Mouse (Mus musculus): ENCODE results near the gene Adpgk.
A peak's percentile ranks its signal among the peaks of the same experiment; 100 is the strongest.

The Adpgk gene

DNA sequence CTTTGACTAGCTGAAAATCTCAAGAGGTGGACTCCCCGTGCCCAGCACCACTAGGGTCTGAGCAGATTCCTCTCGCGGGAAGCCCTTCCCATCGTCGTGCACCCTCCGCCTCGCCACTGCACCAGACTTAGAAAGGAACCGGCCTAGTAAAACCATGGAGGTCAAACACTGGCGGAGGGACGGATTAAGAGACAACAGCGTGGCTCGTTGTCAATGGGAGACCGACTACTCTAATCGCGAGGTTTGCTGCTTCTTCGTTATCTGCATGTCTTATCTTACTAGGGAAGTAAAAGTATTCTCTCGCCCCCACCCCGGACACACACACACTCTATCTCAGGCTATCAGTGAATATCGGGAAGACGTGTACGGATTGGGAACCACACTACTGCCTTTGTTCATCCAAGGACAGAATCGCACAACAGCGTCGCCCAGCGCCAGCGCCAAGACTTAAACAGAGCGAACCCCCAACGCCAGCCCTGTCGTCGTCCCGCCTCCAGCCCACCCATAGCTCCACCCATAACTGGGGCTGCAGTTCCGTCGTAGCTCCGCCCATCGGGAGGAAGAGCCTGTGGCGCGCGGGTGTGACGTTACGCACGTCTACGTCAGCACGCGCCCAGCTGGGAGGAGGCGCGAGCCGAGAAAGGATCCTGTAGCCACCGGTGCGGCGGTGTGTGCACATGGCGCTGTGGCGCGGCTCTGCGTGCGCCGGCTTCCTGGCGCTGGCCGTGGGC is at the start of gene Adpgk:
Adpgk (plus strand) TSS at position 602 of the 731 bp plus-strand sequence.
- peak; percentile 96 for ATAC-seq (ENCODE audit: low TSS enrichment)

DNA sequence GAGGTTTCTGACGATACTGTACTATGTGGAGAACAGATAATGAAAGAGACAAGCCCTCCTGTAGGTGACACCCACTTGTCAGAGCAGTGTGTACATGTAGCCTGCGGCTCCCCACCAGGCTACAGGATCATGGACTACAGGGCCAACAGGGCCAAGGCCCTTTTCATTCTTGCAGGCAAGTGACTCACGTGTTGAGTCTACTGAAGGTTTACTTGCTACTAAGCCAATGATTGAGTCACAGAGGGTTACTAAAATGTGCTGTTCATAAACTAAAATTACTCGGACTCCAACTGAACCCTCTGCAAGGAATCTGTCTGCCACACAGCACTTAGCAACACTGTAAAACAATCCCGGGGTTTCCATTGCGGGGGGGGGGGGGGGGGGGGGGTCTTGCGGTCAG is 46.2 kb upstream of the Adpgk start:
- ATAC-seq (ENCODE audit: low TSS enrichment): no peak

DNA sequence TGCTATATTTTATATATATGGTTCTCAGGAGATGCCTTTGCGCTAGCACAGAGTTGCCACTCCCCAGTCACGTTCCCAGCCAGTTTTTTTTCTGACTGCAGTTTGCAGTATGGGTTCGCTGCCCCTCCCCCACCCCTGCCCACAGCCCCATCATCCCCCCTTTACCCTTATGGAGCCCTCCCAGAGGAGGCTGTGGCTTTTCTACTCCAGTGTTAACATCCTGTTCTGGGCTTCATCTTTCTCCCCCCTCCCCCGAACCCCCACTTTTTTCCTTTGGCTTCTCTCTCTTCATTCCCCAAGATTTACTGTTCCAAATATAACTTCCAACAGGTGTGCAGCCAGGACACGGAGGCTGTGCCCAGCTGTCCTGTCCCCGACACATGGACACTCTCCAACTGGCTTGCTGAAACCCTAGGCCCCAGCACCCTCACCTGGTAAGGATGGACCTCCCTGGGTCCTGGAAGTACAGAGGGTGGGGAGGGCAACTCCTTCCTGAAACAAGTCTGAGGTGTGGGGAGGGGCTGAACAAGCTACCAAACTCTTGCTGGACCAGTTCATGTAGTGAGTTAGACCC is 44.8 kb upstream of the Adpgk start:
- ATAC-seq (ENCODE audit: low TSS enrichment): no peak

DNA sequence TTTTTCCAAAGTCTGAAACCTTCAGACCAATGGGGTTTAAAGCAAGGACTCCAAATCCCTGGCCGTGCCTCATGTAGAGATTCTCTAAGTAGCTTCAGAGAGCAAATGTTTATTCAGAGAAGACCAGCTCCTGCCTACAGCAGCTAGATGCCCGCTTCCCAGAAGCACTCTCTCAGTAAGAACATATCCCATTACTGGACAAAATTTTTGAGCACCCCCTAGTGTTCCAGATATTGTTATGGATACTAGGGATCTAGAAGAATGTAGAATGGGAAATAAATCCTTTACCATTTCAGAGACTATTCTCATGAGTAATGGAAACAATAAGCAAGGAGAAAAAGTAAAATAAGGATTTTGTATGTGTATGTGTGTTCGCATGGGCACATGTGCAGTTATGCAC is 42.0 kb upstream of the Adpgk start:
- ATAC-seq (ENCODE audit: low TSS enrichment): peak; percentile 84; the same call in 1 of the 2 replicates

DNA sequence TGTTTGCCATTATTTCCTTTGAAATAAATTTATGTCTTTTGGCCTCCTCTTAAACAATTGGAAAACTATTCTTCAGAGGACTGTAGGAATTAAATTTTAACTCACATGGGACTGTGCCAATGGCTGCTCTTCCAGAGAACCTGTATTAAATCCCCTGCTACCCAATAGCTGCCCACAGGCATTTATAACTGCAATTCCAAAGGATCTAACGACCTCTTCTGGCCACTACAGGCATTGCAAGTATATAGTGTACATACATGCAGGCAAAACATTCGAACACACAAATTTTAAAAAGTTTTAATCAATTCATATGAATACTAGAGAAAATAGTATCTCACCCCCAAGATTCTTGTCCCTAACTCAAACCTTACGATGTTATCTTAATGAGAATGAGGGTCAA is 41.1 kb upstream of the Adpgk start:
- ATAC-seq (ENCODE audit: low TSS enrichment): no peak

DNA sequence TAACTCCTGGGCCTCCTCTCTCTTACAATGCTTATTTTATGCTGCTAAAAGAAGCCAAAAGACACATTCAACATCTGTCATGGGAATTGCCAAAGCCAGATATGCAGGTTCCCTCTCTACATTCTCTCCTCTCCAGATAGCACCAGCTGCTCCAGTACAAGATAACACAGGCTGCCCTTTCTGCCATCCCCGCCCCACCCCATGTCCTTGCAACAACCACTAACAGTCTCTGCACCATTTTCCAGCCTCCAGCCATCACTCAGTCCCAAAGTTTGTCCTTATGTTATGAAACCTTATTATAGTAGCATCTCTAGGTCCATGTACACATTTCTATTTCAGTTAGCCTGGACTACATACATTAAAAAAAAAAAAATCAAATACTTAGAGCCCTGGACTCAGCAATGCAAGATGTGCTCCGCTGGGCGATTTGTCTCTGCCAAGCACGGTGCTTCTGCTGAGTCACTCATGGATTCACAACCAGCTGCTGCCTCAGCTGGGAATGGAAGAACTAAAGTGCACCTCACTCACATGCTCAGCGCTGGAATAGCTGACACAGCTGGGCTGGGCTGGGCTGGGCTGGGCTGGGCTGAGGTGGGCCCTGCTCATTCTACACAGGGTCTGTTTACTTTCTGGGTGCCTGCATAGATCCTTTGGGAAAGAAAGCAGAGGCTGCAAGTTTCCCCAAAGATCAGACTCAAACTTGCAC is 36.5 kb upstream of the Adpgk start:
- peak; percentile 83 for ATAC-seq (ENCODE audit: low TSS enrichment)

DNA sequence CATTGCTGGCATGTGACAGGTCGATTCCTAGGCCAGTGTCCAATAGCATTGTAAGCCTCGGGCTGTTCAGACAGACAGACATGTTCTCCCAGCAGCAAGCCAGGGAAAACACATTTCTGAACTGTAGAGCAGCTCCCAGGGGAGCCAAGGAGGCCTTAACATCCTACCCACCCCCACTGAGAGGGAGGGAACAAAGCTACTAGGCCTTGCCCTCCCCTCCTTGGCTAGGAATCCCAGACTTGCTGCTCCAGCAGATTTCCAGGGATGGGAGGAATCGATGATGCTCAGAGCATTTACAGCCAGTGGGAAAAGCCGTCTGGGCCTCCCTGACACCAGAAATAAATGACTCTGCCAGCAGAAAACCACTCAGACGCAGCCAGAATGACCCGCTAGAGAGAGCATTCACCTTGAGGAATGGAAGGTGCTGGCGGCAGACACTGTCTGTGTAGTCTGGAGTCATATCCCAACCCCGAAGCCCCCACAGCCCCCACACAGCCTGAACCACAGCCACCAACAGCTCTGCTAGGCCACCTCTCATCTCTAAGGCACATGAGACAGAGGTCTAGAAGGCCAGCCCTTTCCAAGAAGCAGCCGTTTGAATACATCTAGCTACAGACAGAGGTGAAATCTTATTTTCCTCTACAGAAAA is 31.4 kb upstream of the Adpgk start:
- ATAC-seq (ENCODE audit: low TSS enrichment): no peak

DNA sequence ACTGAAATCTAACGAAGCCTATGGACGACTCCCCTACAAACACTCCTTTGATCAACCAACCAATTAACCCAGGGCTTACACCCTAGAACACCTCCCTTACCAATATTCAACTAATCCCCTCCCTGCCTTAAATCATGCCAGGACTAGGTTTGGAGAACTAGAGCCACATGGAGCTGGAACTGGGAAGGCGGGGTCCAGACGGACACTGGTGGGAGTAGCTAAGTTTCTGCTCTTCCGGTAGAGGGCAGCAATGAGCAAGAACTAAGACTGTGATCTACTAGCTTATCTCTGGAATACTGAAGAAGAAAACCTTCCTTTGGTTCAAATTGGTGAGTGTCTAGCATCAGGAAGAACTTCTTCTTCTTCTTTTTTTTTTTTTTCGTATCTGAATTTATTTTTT is 25.0 kb upstream of the Adpgk start:
- ATAC-seq (ENCODE audit: low TSS enrichment): no peak

DNA sequence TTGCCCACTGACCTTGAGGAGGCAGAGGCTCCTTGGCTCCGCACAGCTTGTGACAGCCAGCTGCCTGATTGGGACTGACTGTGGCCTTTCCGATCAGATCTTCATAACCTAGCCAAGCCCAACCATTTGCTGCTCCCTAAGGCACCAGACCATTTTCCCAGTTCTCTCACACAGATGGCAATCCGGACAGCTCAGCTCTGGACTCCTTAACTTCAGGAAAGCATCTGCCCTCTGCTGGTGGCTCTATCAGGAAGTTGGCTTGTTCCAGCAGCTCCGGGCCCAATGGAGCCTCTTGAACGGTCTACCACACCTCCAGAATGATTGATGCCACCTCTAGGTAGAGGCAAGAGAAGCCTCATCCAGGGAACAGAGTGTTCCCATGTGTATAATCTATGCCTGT is 21.6 kb upstream of the Adpgk start:
- ATAC-seq (ENCODE audit: low TSS enrichment): peak; percentile 88

DNA sequence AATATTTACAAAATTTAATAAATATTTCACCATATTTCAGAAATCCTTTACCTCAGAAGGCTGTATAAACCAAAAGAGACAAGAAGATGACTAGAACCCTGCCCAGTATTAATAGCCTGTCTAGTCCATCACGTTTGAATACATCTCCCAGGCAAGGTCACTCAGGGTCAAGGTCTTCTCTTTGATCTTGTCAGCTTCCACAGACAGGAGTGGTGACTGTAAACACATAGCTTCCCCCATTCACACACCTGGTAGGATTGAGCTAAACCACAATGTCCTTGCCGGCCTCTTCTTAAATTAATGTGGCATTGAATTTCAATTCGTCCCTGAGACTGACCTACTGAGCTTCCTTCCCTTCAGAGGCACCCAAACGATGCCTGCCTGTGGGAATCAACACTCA is 20.3 kb upstream of the Adpgk start:
- no peak for ATAC-seq (ENCODE audit: low TSS enrichment)

DNA sequence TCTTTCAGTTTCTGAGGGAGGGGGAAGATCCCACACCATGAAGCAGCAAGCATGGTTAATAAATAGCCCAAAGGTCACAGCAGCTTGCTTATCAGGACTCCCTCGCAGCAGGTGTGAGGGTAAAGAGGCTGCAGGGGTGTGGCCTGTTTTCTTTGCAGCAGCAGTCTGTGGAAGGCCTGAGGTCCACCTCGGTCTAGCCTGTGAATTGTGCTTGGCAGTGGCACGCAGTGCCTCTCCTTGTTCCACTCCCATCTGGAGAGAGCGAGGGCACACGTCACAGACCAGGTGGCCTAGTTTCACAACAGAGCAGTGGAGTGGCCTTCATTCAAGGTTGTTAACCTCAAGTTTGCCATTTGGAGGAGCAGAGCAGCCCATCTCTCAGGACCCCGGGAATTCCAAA is 19.6 kb upstream of the Adpgk start:
- ATAC-seq (ENCODE audit: low TSS enrichment): no peak

DNA sequence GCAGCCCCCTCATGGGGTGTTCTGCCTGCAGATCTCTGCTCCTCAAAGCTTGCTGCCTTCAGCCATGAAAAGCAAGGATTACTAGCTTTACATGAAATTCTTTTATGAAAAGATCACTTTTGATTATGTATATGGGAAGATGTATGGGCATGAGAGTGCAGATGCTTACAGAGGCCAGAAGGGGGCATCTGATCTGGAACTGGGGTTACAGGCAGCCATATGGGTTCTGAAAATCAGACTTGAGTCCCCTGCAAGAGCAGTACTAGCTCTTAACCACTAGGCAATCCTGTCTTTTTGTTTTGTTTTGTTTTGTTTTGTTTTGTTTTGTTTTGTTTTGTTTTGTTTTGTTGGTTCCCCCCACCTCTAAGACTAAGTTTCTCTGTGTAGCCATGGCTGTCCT is 18.2 kb upstream of the Adpgk start:
- ATAC-seq (ENCODE audit: low TSS enrichment): no peak

DNA sequence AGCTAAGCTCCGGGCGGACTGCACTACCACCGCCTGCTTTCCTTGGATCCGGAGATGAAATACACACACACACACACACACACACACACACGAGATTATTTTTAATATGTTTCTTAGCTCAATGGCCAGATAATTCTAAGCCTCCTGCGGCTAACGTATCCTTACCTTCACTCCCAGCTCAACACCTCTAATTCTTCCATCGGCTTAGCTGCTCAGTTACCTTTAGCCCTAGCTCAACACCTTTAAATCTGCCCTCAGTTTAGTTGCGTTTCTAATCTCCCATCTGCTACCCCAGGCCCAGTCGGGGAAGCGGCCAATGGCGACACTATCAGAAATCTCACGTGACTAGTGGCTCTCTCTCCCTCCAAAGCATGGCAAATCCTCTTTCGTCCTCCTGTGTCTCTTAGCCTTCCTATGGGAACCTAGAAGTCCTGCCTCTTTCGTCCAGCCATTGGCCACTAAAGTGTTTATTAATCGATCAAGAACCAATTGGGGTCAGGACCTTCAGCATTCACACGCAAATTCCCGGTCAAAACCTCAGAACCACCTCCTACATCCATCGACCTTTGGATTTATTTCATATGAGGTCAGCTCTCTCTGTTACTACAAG is 16.4 kb upstream of the Adpgk start:
- ATAC-seq (ENCODE audit: low TSS enrichment): no peak

DNA sequence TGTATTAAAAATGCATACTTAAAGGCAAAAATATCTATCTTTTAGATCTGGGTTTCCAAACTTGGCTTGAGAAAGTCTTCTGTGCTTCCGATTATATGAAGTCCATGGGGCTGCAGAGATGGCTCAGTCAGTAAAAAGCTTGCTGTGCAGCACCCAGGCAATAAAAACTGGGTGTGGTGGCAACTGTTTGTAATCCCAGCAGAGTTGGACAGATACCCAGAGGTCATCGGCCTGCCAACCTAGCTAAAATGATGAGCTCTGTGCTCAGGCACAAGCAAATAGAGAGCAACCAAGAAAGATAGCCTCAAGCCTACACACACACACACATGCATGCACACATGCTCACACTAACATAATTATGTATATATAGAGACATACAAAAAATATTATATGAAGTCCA is 13.2 kb upstream of the Adpgk start:
- ATAC-seq (ENCODE audit: low TSS enrichment): no peak

DNA sequence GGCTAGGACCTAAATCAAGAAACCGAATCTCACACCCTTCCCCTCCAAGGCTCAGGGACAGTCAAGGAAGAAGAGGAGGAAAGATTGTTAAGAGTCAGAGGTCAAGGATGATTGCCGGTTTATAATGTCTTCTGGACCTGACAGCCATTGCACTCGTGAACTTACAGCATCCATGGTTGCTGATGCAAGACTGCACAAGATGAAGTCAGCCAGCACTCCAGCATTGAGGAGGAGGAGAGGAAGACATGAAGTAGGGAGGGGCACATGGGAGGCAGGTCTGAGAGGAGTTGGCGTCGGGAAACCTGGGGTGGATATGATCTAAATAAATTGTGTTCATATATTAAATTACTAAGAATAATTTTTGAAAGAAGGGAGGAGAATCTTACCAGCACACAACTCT is 12.7 kb upstream of the Adpgk start:
- ATAC-seq (ENCODE audit: low TSS enrichment): no peak

DNA sequence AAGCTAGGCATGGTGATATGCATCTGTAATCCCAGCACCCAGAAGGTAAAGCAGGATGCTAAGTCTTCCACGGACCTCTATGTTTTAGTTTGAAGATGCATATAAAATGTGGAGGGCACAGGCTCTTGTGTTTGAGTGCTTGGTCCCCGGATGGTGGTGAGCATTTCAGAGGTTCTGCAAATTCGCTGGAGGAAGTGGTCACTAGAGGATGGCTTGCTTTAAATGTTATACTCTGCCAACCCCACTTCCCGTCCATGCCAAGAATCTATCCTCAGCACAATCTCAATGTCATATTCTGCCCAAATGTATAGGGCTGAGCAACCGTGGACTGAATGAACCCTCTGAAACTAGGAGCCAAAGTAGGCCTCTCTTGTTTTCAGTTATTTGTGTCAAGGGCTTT is 10.5 kb upstream of the Adpgk start:
- no peak for ATAC-seq (ENCODE audit: low TSS enrichment)

DNA sequence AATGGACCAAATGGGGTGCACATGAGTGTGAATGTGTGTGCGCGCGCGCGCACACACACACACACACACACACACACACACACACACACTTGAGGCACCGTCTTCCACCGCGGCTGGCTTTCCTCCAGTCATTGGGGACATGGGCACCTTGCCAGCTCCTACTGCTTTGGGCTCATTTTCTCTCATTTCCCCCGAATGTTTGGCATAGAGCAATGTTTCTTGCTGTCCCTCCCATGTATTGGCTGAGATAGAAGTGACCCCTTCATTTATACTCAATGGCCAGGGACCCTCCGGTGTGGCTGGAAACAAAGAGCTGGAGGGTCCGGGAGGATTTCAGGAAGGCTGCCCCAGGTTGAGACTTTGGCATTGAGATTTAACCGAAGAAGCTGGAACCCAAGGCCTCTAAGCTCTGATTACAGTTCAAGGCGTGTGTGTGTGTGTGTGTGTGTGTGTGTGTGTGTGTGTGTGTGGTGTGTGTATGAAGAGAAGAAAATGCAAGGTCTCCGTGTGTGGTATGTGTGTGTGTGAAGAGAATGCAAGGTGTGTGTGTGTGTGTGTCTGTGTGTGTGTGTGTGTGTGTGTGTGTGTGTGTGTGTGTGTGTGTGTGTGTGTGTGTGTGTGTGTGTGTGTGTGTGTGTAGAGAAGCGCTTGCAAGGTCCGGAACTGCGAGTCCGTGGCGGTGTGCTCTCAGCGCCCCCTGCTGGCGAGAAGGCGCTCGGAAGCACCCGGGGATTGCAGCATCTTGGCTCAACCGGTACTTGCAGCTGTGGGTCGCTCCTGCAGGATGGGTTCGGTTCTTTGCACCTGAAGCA is 9.3 kb upstream of the Adpgk start:
- ATAC-seq (ENCODE audit: low TSS enrichment): peak; percentile 94

DNA sequence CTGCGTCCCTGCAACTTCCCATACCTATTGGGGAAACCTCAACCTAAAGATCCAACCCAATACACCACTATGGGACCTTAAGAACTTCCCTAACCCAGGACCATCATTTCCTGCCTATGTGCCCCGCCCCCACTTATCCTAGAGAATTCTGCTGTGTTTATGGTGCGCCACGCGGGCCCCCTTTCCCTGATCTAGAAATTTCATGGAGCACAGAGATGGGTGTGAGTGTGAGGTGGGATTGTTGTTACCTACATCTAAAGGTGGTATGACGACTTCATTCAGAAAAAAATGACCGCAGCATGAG is 8.7 kb upstream of the Adpgk start:
- ATAC-seq (ENCODE audit: low TSS enrichment): no peak

DNA sequence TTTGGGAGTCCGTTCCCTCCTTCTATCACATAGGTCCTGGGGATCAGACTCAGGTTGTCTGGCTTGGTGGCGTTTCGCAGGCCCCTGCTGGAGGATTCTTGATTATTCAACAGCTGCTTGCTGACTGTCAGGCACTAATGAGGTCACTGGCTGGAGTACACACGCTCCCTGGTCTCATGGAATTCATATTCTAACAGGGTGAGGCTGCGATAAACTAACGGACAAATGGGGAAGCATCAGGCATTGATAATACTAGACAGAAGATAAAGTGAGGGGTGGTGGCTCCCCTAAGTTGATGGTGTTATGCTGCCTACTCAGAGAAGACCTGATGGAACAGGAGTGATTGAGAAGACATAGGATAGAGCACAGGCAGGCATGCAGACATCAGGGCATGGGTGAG is 5.7 kb upstream of the Adpgk start:
- ATAC-seq (ENCODE audit: low TSS enrichment): no peak

DNA sequence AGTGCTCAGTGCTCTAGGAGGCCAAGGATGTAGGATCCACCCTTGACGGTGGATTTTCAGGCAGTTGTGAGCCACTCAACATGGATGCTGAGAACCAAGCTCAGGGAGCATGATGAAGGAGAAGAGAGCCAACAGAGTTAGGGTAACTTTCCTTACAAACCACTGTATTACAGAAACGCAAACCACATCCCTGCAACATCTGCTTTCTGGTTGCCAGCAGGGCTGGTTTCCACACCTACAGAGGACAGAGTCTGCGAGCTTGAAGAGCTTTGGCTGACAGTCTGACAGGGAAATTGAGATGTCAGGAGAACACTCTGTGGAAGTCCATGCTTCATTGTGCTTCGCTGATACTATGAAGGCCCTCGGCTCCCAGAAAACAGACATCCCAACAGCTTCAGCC is 3.3 kb upstream of the Adpgk start:
- ATAC-seq (ENCODE audit: low TSS enrichment): no peak

DNA sequence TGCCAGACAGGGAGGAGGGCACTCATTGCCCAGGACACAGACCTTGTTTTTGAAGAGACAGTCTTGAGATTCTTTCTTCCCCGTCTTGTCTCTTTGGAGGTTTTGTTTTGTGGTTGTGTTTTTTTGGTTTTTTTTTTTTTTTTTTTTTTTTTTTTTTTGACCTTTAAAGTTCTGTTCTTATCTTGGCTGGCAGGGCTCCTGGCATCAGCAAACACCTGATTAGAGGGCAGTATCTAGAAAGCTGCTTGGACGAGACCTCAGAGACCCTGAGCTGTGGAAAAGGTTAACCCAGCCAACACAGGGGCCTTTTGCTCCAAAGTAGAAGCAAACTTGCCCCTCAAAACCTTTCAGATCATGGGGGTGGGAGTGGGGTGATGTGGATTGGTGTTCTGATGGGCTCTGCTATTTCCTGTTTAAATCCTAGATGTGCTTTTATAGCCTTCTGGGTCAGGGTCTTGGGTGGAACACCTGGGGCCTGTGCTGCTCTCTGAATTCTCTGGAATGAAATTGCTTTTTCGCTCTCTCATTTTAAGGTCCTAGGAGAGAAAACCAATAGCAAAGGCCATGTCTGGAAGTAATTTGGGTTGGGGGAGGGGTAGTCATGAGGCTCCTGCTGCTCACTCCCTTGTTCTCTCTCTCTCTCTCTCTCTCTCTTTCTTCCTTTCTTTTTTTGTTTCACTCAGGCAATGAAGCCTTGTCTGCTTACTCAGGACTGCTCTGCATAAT is 2.5 kb upstream of the Adpgk start:
- no peak for ATAC-seq (ENCODE audit: low TSS enrichment)
